Mouse (Mus musculus) hindbrain, embryonic 15.5 days (tissue): ENCODE measurements around the gene Pf4. TPM values are rescaled to one million over a fixed set of nuclear protein-coding genes. Genes with fewer than 3 reads are reported as not detected.
"Not testable (repeated sequence)": the region's sequence is repeated elsewhere in the genome, so short reads cannot be mapped to it uniquely, and the experiment has no call there.

Source experiments
- ATAC-seq: fragments of 200-750 bp; cut with Nextera tagmentation; 2 replicates; pipeline ENCODE4 v1.8.0; 2017; ENCODE audit warnings: low read depth, moderate number of reproducible peaks, moderate TSS enrichment; ENCODE audit not compliant: low FRiP score
- H3K27ac ChIP-seq: fragments of 300-500 bp; sonication (generic); replicated peaks from 2 replicates; pipeline ENCODE4 v1.5.1; 2015; ENCODE audit warnings: mild to moderate bottlenecking, inconsistent platforms
- H3K27me3 ChIP-seq: fragments of 300-500 bp; sonication (generic); 2 replicates; pipeline ENCODE4 v1.6.1; 2015; ENCODE audit warnings: control low read depth, inconsistent platforms
- H3K36me3 ChIP-seq: fragments of 300-500 bp; sonication (generic); 2 replicates; pipeline ENCODE4 v1.6.1; 2015; ENCODE audit warnings: control low read depth, inconsistent platforms
- H3K4me1 ChIP-seq: fragments of 300-500 bp; sonication (generic); replicated peaks from 2 replicates; pipeline ENCODE4 v1.6.1; 2015; ENCODE audit warnings: control low read depth, inconsistent platforms
- H3K4me2 ChIP-seq: fragments of 300-500 bp; sonication (generic); 2 replicates; pipeline ENCODE4 v1.6.1; 2015; ENCODE audit warnings: moderate library complexity, mild to moderate bottlenecking, inconsistent platforms
- H3K4me3 ChIP-seq: fragments of 300-500 bp; sonication (generic); 2 replicates; pipeline ENCODE4 v1.5.1; 2015; ENCODE audit warnings: mild to moderate bottlenecking, inconsistent platforms
- H3K9ac ChIP-seq: fragments of 300-500 bp; sonication (generic); 2 replicates; pipeline ENCODE4 v1.6.1; 2015; ENCODE audit warnings: inconsistent platforms
- H3K9me3 ChIP-seq: fragments of 300-500 bp; sonication (generic); 2 replicates; pipeline ENCODE4 v1.6.1; 2016; ENCODE audit warnings: control low read depth, inconsistent platforms
- WGBS: fragments of 180-500 bp; shearing (Covaris S2); methylation state at CpG from one replicate; pipeline ENCODE4 v1.1.7; 2015; 5-methylcytosine and 5-hydroxymethylcytosine counted together
- microRNA-seq: library from miRNA; unstranded; fragments of <30 nt; microRNA quantifications from one replicate; pipeline ENCODE4, GENCODE M21; 2016
- polyA plus RNA-seq: library from polyadenylated mRNA; unstranded; fragments of >200 nt; fragmentation: Nextera tagmentation; extraction: Ambion mirVana; gene quantifications from 2 replicates; pipeline ENCODE4 v1.2.1, GENCODE M21; 2015

Pf4 gene
- polyA plus RNA-seq, 1 experiment from 2014 or later: 43.0 TPM

- H3K4me2 ChIP-seq: no peak overlapping the region
- no peak overlapping the region for H3K4me3 ChIP-seq
- peaks cover 7% of the 10 kb centered on the region; the same call in 1 of the 2 replicates for H3K4me1 ChIP-seq
- H3K27me3 ChIP-seq: no peaks in the 10 kb centered on the region
- H3K36me3 ChIP-seq: no peaks in the 10 kb centered on the region
- no peak overlapping the region for H3K27ac ChIP-seq
- ATAC-seq: no peak
- no peak overlapping the region for H3K9ac ChIP-seq
- WGBS: 76% methylated on average over 8 of the region's 8 CpGs
- no peaks in the 10 kb centered on the region for H3K9me3 ChIP-seq
Measured at GRCm38 (mm10) chr5:90790074-90790502, 17.9 kb downstream of the Pf4 start.

DNA sequence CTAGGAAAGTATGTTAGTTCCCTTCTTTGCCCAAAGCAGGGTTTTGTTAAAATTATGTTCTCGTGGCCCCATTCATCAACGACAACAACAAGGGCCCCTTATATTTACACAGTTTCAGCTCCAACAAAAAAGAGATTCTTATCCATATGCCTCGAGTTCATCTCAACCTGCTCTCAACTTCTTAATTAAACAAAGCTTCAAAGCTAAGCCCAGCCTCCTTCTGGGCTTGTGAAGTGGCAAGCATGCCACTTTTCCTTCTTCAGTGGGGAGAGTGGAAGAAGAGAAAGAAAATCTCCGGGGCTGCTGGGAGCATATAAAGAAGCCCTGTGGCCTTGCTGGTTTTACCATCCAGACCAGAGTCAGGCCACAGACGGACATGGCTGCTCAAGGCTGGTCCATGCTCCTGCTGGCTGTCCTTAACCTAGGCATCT is 22.0 kb downstream of the Pf4 start, which contains the start of gene Cxcl15:
Cxcl15 (plus strand) TSS at position 340 of the 431 bp plus-strand sequence.
- ATAC-seq: no peak
- 72% methylated on average over 5 of the region's 5 CpGs for WGBS

GRCm38 (mm10) chr5:90795392-90795791 is 23.2 kb downstream of the Pf4 start:
- not testable (repeated sequence) for H3K27me3 ChIP-seq, H3K27ac ChIP-seq, H3K4me1 ChIP-seq, H3K4me2 ChIP-seq, H3K4me3 ChIP-seq, H3K9ac ChIP-seq, ATAC-seq, H3K9me3 ChIP-seq, H3K36me3 ChIP-seq
- 95% methylated on average over 2 of the region's 2 CpGs for WGBS

More for the DNA sequence above, 22.0 kb downstream of the Pf4 start, which contains the start of gene Cxcl15:
- H3K9me3 ChIP-seq: no peaks in the 10 kb centered on the region
- H3K27ac ChIP-seq: no peak within 1 kb of the TSS
- H3K4me2 ChIP-seq: no peak within 1 kb of the TSS
- H3K4me1 ChIP-seq: no peaks in the 10 kb centered on the region
- no peak within 1 kb of the TSS for H3K9ac ChIP-seq
- H3K36me3 ChIP-seq: no peaks in the 10 kb centered on the region
- no peaks in the 10 kb centered on the region for H3K27me3 ChIP-seq
- no peak within 1 kb of the TSS for H3K4me3 ChIP-seq

GRCm38 (mm10) chr5:90804574-90804973 is 32.3 kb downstream of the Pf4 start:
- Histone ChIP-seq H3K27me3 (no peaks in the 10 kb centered on the region), H3K4me3 (no peak overlapping the region), H3K27ac (no peak overlapping the region), H3K36me3 (no peaks in the 10 kb centered on the region), H3K4me1 (no peaks in the 10 kb centered on the region), H3K4me2 (no peak overlapping the region), H3K9me3 (no peaks in the 10 kb centered on the region), H3K9ac (no peak overlapping the region)
- no peak for ATAC-seq

- Histone ChIP-seq H3K27me3 (no peaks in the 10 kb centered on the region), H3K4me1 (no peaks in the 10 kb centered on the region), H3K27ac (no peak overlapping the region), H3K4me2 (no peak overlapping the region), H3K9ac (no peak overlapping the region), H3K9me3 (no peaks in the 10 kb centered on the region), H3K36me3 (no peaks in the 10 kb centered on the region), H3K4me3 (no peak overlapping the region)
- no peak for ATAC-seq
Measured at GRCm38 (mm10) chr5:90806050-90806449, 33.8 kb downstream of the Pf4 start.

DNA sequence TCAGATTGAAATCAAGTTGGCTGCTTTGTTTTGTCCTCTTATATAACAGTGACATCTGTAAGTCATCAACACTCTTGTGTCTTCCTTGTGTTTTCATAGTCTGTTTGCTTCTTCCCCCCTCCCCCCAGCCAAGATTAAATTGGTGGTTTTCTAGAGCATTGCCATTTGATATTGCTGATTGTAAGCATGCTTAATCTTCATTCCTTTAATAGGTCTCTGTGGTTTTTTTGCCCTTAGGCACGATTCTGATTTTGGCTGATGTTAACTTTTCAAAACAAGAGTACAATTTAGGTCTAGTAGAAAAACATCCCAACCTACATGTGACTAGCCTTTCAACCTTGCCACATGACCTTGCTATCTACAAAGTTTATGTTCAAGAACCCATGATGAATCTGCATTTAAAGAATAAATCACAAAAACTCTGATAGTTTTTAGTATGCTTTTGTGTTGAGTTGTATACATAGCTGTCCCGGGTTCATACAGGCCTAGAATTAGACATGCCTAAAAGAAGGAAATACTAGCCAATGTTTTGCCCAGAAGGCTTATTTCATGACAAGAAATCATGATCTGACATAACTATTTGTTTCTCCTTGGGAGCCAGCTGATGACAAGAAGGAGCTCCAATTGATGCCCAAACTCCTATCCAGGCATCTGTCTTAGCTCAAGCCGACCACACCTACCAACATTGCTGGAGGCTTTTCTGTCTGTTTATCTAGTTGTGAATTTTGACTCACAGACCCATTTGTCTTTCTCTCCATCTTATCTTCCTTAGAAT is 35.1 kb downstream of the Pf4 start:
- H3K4me2 ChIP-seq: no peak overlapping the region

GRCm38 (mm10) chr5:90819756-90820155 is 47.5 kb downstream of the Pf4 start:
- H3K9ac ChIP-seq: no peak overlapping the region
- no peak overlapping the region for H3K27ac ChIP-seq
- no peaks in the 10 kb centered on the region for H3K4me1 ChIP-seq
- no peak for ATAC-seq
- no peaks in the 10 kb centered on the region for H3K9me3 ChIP-seq
- no peaks in the 10 kb centered on the region for H3K36me3 ChIP-seq
- H3K4me3 ChIP-seq: no peak overlapping the region
- H3K27me3 ChIP-seq: no peaks in the 10 kb centered on the region
- H3K4me2 ChIP-seq: no peak overlapping the region

More for the DNA sequence above, 35.1 kb downstream of the Pf4 start:
- Histone ChIP-seq H3K27ac (no peak overlapping the region), H3K9ac (no peak overlapping the region), H3K9me3 (no peaks in the 10 kb centered on the region), H3K4me3 (no peak overlapping the region), H3K27me3 (no peaks in the 10 kb centered on the region), H3K36me3 (no peaks in the 10 kb centered on the region), H3K4me1 (no peaks in the 10 kb centered on the region)
- no peak for ATAC-seq
- WGBS: 88% methylated on average over 3 of the region's 3 CpGs

Small RNA genes lying within 50 kb of the gene (microRNA-seq; reads per million reads assigned to microRNA genes)
- not detected for gene Gm24322

Other genes starting within 250 kb of the Pf4 start
- gene 5830473C10Rik, start 211.3 kb upstream of the Pf4 start, polyA plus RNA-seq: 0.08 TPM in 1 of 2 replicates, not detected in the other
- gene Rassf6, start 131.8 kb upstream of the Pf4 start, polyA plus RNA-seq: 2.4 TPM in 2 replicates
- gene Cxcl5, start 13.1 kb upstream of the Pf4 start, polyA plus RNA-seq: 0.22 and 0.31 TPM in 2 replicates
- gene Ppbp, start 3.9 kb upstream of the Pf4 start, polyA plus RNA-seq: 1.4 and 1.9 TPM in 2 replicates
- gene Cxcl3, start 13.7 kb downstream of the Pf4 start, polyA plus RNA-seq: 0.19 and 0.31 TPM in 2 replicates
- not detected in 2 replicates for gene Cxcl15, start 22.1 kb downstream of the Pf4 start, polyA plus RNA-seq
- 0.35 and 0.55 TPM in 2 replicates for gene Cxcl1, start 118.8 kb downstream of the Pf4 start, polyA plus RNA-seq
- not detected in 2 replicates for gene Cxcl2, start 131.4 kb downstream of the Pf4 start, polyA plus RNA-seq
- gene Mthfd2l, start 158.7 kb downstream of the Pf4 start, polyA plus RNA-seq: 61.7 and 68.1 TPM in 2 replicates